Mouse (Mus musculus): ENCODE data around the gene Syngr1.

Syngr1 gene

GRCm38 (mm10) chr15:80070095-80070644 is 21.0 kb upstream of the Syngr1 start:
- no peak for DNase-seq (ENCODE audit: low spot score in 2 of 2)

GRCm38 (mm10) chr15:80071951-80072437 is 19.1 kb upstream of the Syngr1 start:
- no peak for DNase-seq (ENCODE audit: low spot score in 2 of 2)

GRCm38 (mm10) chr15:80072579-80073255 is 18.4 kb upstream of the Syngr1 start:
- DNase-seq (ENCODE audit: low spot score in 2 of 2): no peak

- no peak for DNase-seq (ENCODE audit: low spot score in 2 of 2)
Observed at GRCm38 (mm10) chr15:80073256-80073621, 17.9 kb upstream of the Syngr1 start.

- no peak for DNase-seq (ENCODE audit: low spot score in 2 of 2)
Observed at GRCm38 (mm10) chr15:80074663-80075373, 16.3 kb upstream of the Syngr1 start.

GRCm38 (mm10) chr15:80075374-80075694 is 15.8 kb upstream of the Syngr1 start:
- no peak for DNase-seq (ENCODE audit: low spot score in 2 of 2)

- DNase-seq (ENCODE audit: low spot score in 2 of 2): no peak
Observed at GRCm38 (mm10) chr15:80075733-80076337, 15.3 kb upstream of the Syngr1 start.

- peak; percentile 54 to 81 for DNase-seq (ENCODE audit: low spot score in 2 of 2)
Observed at GRCm38 (mm10) chr15:80076338-80077136, 14.6 kb upstream of the Syngr1 start.

- DNase-seq (ENCODE audit: low spot score in 2 of 2): no peak
Observed at GRCm38 (mm10) chr15:80078058-80078814, 12.9 kb upstream of the Syngr1 start.

- DNase-seq (ENCODE audit: low spot score in 2 of 2): no peak
Observed at GRCm38 (mm10) chr15:80079129-80079668, 11.9 kb upstream of the Syngr1 start.

- DNase-seq (ENCODE audit: low spot score in 2 of 2): no peak
Observed at GRCm38 (mm10) chr15:80079954-80080353, 11.2 kb upstream of the Syngr1 start.

GRCm38 (mm10) chr15:80080711-80081615 is 10.2 kb upstream of the Syngr1 start:
- DNase-seq (ENCODE audit: low spot score in 2 of 2): peak in 1 of 2 experiments; percentile 48

- no peak for DNase-seq (ENCODE audit: low spot score in 2 of 2)
Observed at GRCm38 (mm10) chr15:80081801-80082546, 9.2 kb upstream of the Syngr1 start.

- DNase-seq (ENCODE audit: low spot score in 2 of 2): no peak
Observed at GRCm38 (mm10) chr15:80082661-80083275, 8.4 kb upstream of the Syngr1 start.

GRCm38 (mm10) chr15:80083276-80083731 is 7.8 kb upstream of the Syngr1 start:
- DNase-seq (ENCODE audit: low spot score in 2 of 2): peak; percentile 98 to 99

GRCm38 (mm10) chr15:80083740-80084139 is 7.4 kb upstream of the Syngr1 start:
- no peak for DNase-seq (ENCODE audit: low spot score in 2 of 2)

- DNase-seq (ENCODE audit: low spot score in 2 of 2): no peak
Observed at GRCm38 (mm10) chr15:80087406-80088012, 3.6 kb upstream of the Syngr1 start.

- peak; percentile 89 to 92 for DNase-seq (ENCODE audit: low spot score in 2 of 2)
Observed at GRCm38 (mm10) chr15:80088637-80089036, 2.5 kb upstream of the Syngr1 start.
